Mouse (Mus musculus) CH12.LX (cell line): ENCODE results near the gene P2ry6.

Source experiments
- CHD1 ChIP-seq: IDR thresholded peaks from 2 replicates; pipeline ENCODE4 v1.6.1; 2012; ENCODE audit warnings: low read depth, low read length, improper control_type of control experiment, inconsistent platforms
- CTCF ChIP-seq, 2 experiments: IDR thresholded peaks in 1 of 2; conservative IDR thresholded peaks in 1 of 2; 2 replicates each; pipeline ENCODE4 v1.5.1; 2011 to 2012; ENCODE audit warnings: low read depth in 2 of 2, low read length in 2 of 2, improper control_type of control experiment in 1 of 2, inconsistent platforms in 1 of 2, mild to moderate bottlenecking in 1 of 2, moderate library complexity in 1 of 2
- EP300 ChIP-seq: IDR thresholded peaks from 2 replicates; pipeline ENCODE4 v1.6.1; 2011; ENCODE audit warnings: low read length, improper control_type of control experiment
- GABPA ChIP-seq: IDR thresholded peaks from 2 replicates; pipeline ENCODE4 v1.6.1; 2012; ENCODE audit warnings: low read depth, low read length, improper control_type of control experiment, inconsistent platforms; ENCODE audit not compliant: insufficient replicate concordance
- HCFC1 ChIP-seq: IDR thresholded peaks from 2 replicates; pipeline ENCODE4 v1.6.1; 2012; ENCODE audit warnings: low read depth, mild to moderate bottlenecking, inconsistent platforms, low read length, improper control_type of control experiment
- MEF2A ChIP-seq: IDR thresholded peaks from 2 replicates; pipeline ENCODE4 v1.6.1; 2014; ENCODE audit warnings: low read depth, mild to moderate bottlenecking, inconsistent platforms, low read length, improper control_type of control experiment, borderline replicate concordance
- NELFE ChIP-seq: IDR thresholded peaks from 2 replicates; pipeline ENCODE4 v1.6.1; 2011; ENCODE audit warnings: low read depth, low read length, improper control_type of control experiment
- PAX5 ChIP-seq: IDR thresholded peaks from 2 replicates; pipeline ENCODE4 v1.6.1; 2012; ENCODE audit warnings: low read length, inconsistent platforms, mixed read lengths
- POLR2A ChIP-seq: IDR thresholded peaks from 2 replicates; pipeline ENCODE4 v1.6.1; 2011; ENCODE audit warnings: low read depth, mild to moderate bottlenecking, improper control_type of control experiment, low read length
- TBP ChIP-seq: conservative IDR thresholded peaks from 2 replicates; pipeline ENCODE4 v1.6.1; 2011; ENCODE audit warnings: low read depth, low read length, improper control_type of control experiment

DNA sequence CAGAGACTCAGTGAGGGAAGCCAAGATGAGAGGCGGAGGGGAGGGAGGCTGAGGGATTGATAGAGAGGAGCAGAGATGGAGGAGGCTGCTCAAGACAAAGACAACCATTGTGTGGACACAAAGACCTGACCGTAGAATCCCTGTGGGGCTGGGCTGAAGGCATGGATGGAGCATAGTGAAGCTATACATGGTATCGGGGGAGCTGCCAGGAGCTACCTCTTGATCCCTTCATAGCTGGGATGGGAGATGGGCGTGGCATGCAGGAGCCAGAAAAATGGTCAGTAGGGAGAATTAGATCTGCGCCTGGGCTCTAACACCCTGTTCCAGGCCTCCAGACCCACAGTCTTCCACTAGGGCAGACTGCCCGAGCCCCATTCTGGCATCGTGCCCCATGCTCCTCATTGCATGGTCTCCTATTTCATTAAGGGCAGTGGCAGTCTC lies 42.6 kb upstream of the P2ry6 start:
- TF ChIP-seq MEF2A = no peak
- no peak for TF ChIP-seq PAX5
- TF ChIP-seq EP300 = no peak
- TF ChIP-seq GABPA = no peak
- no peak for TF ChIP-seq HCFC1
- TF ChIP-seq POLR2A = no peak
- TF ChIP-seq CTCF (conservative IDR thresholded peaks at IDR 0.05 in 1 of 2, IDR thresholded peaks at IDR 0.05 in 1 of 2; ENCODE audit: low read depth in 2 of 2, low read length in 2 of 2) = no peak
- no peak for TF ChIP-seq TBP
- TF ChIP-seq CHD1 = no peak
- TF ChIP-seq NELFE = no peak
